Mouse (Mus musculus) lung, adult 2 months (tissue): ENCODE results near the gene Snx6. TPM values are rescaled to one million over a fixed set of nuclear protein-coding genes. Genes with fewer than 3 reads are reported as not detected.

Source experiments
- DNase-seq: peaks from one replicate; pipeline ENCODE4 v3.0.0; 2022
- H3K4me1 ChIP-seq: fragments of 200-500 bp; 2 replicates; pipeline ENCODE4 v1.6.1; 2011; ENCODE audit warnings: low read length; ENCODE audit not compliant: control insufficient read depth, insufficient read depth
- H3K4me3 ChIP-seq: fragments of 200-500 bp; replicated peaks from 2 replicates; pipeline ENCODE3; 2011; ENCODE audit warnings: low read depth, mild to moderate bottlenecking, control low read depth, low read length; ENCODE audit errors: extremely low read depth
- CTCF ChIP-seq: fragments of 200-500 bp; IDR thresholded peaks from 2 replicates; pipeline ENCODE4 v1.5.1; 2011; ENCODE audit warnings: mild to moderate bottlenecking, low read length, control low read depth; ENCODE audit not compliant: insufficient read depth
- POLR2A ChIP-seq: fragments of 200-500 bp; IDR thresholded peaks from 2 replicates; pipeline ENCODE4 v1.6.1; 2011; ENCODE audit warnings: low read depth, mild to moderate bottlenecking, control low read depth, low read length, borderline replicate concordance; ENCODE audit errors: extremely low read depth
- WGBS: fragments of 180-500 bp; shearing (Covaris S2); methylation state at CpG from one replicate; pipeline ENCODE4 v1.1.7; 2018; 5-methylcytosine and 5-hydroxymethylcytosine counted together
- polyA plus RNA-seq: library from polyadenylated mRNA; depleted of rRNA; stranded (reverse); fragments of >200 nt; gene quantifications from 2 replicates; pipeline ENCODE4 v1.2.3, GENCODE M21; 2012

The Snx6 gene
- polyA plus RNA-seq, 1 experiment, result 17.0 TPM

DNA sequence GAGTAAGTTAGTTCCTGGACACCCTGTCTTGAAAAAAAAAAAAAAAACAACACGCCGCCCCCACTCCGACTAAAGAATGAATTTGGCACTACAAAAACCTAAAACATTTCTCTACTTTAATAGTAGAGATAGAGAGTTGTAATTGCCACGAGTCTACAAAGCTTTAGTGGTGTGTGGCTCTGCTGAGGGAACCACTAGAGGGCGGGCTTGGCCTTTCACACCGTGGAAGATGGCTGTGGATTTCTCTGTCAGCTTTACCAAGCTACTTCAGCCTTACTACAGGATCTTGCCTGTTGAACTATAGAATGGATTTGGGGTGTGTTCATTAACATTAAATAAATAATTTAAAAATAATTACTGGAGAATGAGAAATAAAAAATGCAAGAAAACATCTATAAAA, 35.1 kb upstream of the Snx6 start:
- Histone ChIP-seq H3K4me3 (no peak overlapping the region), H3K4me1 (peaks cover 2% of the 10 kb centered on the region; the same call in 1 of the 2 replicates)
- TF ChIP-seq CTCF (peak; percentile 99), POLR2A (no peak)
- 8% methylated on average over 6 of the region's 6 CpGs for WGBS
- DNase-seq, result peak; percentile 75

- no peak for DNase-seq
- Histone ChIP-seq H3K4me3 (no peak overlapping the region), H3K4me1 (no peaks in the 10 kb centered on the region)
- TF ChIP-seq POLR2A (no peak), CTCF (no peak)
- 45% methylated on average over 5 of the region's 5 CpGs for whole genome bisulfite sequencing
Measured at GRCm38 (mm10) chr12:54829876-54830275, 34.4 kb upstream of the Snx6 start.

- Histone ChIP-seq H3K4me1 (no peaks in the 10 kb centered on the region), H3K4me3 (no peak overlapping the region)
- WGBS, result 84% methylated on average over 1 of the region's 1 CpGs
- no peak for TF ChIP-seq CTCF
- no peak for TF ChIP-seq POLR2A
- no peak for DNase-seq
Measured at GRCm38 (mm10) chr12:54828043-54828442, 32.5 kb upstream of the Snx6 start.

DNA sequence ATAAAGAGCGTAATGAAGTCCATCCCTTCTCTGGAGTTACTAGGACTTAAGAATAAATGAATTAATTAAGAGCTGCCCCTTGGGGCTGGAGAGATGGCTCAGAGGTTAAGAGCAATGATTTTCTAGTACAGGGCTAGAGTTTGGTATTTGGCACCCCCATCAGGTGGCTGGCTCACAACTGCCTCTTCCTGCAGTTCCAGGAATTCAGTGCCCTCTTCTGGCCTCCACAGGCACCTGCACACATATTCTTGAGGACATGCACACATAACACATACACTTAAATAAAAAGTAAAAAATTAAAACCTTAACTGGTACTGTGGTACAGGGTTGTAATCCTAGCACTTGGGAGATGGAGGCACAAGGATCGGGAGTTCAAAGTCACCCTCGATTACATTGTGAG, 29.7 kb upstream of the Snx6 start:
- 95% methylated on average over 3 of the region's 3 CpGs for WGBS
- no peak for DNase-seq
- H3K4me3 ChIP-seq, result no peak overlapping the region
- peak; percentile 46 for TF ChIP-seq CTCF
- no peak for TF ChIP-seq POLR2A
- no peaks in the 10 kb centered on the region; the same call in 1 of the 2 replicates for H3K4me1 ChIP-seq

DNA sequence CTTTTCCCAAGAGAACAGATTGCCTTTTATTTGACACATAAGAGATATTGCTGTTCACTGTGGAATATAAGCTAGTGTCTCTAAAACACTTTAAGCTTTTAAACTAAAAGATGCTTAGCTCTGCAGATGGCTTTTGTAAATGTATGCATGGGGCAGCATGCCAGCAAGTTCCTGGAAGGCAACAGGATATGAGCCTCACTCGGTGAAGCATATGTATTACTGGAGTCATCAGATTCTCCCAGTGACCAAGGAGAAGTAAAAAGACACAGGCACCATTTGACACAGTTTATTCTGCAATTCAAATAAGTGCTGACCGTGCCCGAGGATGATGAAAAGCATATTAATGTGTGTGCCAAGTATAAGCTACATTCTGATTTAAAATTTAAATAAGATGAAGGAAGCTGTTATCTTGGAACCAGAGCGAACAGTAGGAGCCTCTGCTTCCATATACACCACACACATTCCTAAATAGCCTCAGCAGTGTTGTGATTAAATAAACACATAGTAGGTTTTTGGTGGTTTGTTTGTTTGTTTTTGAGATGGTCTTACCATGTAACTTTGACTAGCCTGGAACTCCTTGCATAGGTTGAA, 27.4 kb upstream of the Snx6 start:
- WGBS, result 43% methylated on average over 4 of the region's 4 CpGs

GRCm38 (mm10) chr12:54820684-54821161, 25.2 kb upstream of the Snx6 start:
- Histone ChIP-seq H3K4me3 (no peak overlapping the region), H3K4me1 (no peaks in the 10 kb centered on the region; the same call in 1 of the 2 replicates)
- TF ChIP-seq POLR2A (no peak), CTCF (no peak)
- 53% methylated on average over 2 of the region's 2 CpGs for WGBS
- no peak for DNase-seq

More for the DNA sequence above, 27.4 kb upstream of the Snx6 start:
- no peak overlapping the region for H3K4me3 ChIP-seq
- no peaks in the 10 kb centered on the region; the same call in 1 of the 2 replicates for H3K4me1 ChIP-seq
- DNase-seq, result no peak
- no peak for TF ChIP-seq POLR2A
- TF ChIP-seq CTCF, result no peak

DNA sequence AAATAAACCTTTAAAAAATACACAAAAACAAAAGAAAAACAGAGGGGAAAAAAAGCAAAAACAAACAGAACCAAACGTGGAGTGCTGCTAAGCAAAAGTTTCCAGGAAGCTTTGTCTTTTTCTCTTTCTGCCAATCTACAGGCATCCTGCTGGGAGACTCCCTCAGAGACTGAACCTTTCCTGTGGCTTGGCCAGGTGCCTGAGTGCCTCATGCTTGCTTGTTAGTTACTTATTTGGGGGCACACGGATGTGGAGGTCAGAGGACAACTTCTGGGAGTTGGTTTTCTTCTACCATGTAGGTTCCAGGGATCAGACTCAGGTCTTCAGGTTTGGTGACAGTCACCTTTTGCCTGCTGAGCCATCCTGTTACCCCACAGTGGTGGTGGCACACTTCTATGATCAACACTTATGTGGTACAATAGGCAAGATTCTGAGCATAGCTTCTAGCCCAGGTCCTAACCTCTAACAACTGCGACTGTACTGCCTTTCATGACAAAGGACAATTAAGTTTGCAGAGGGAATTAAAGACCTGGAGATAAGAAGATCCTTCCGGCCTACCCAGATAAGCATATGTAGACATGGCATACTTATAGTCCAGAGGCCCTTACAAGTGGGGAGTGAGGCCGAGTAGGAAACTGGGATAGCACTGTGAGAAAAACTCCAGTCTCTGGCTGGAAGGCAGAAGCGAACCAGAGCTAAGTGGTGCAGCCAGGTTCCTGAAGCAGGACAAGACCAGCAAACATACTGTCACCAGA, 23.9 kb upstream of the Snx6 start:
- no peak for DNase-seq
- Histone ChIP-seq H3K4me3 (no peak overlapping the region), H3K4me1 (no peaks in the 10 kb centered on the region; the same call in 1 of the 2 replicates)
- WGBS, result 46% methylated on average over 6 of the region's 6 CpGs
- TF ChIP-seq POLR2A, result no peak
- no peak for TF ChIP-seq CTCF

DNA sequence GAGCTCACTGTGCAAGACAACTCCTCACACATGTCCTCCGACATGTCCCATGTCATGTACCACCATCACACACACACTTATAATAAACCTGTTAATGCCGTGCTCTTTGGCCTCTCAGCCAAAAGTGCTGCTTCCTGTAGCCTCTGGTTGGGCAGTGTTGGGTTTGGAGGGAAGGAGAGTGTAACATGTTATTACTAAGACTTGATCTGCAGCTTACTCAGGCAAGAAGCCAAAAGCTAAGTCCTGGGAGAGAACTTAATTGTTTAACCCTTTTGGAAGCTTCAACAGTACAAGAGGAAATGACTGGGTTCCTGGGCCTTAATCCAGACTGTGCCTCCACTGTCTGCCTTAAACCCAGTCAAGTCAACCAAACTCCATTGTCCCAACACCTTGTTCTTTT, 14.6 kb upstream of the Snx6 start:
- no peak for TF ChIP-seq POLR2A
- no peak for TF ChIP-seq CTCF
- H3K4me3 ChIP-seq, result no peak overlapping the region
- peaks cover 7% of the 10 kb centered on the region for H3K4me1 ChIP-seq
- DNase-seq, result no peak
- WGBS, result 38% methylated on average over 2 of the region's 2 CpGs

- no peak for TF ChIP-seq CTCF
- no peak for TF ChIP-seq POLR2A
- 62% methylated on average over 6 of the region's 6 CpGs for WGBS
- H3K4me1 ChIP-seq, result peaks cover 7% of the 10 kb centered on the region
- no peak for DNase-seq
- H3K4me3 ChIP-seq, result no peak overlapping the region
Measured at GRCm38 (mm10) chr12:54807481-54807880, 12.0 kb upstream of the Snx6 start.
